Mouse (Mus musculus) kidney, adult 2 months (tissue): ENCODE measurements at regions not wholly inside any gene's neighbourhood (a gene's known extent, or its start where the extent isn't known, plus 50 kb on each side); places are given as distances from the start of the nearest gene placed in this dataset.

Experiments
- DNase-seq: peaks from one replicate; pipeline ENCODE4 v3.0.0; 2021
- H3K27ac ChIP-seq: fragments of 200-500 bp; 2 replicates; pipeline ENCODE4 v1.5.1; 2012; ENCODE audit warnings: low read depth, low read length, control low read depth, inconsistent platforms; ENCODE audit not compliant: insufficient read depth
- H3K27me3 ChIP-seq: fragments of 200-500 bp; replicated peaks from 2 replicates; pipeline ENCODE4 v1.6.1; 2012; ENCODE audit warnings: mild to moderate bottlenecking, moderate library complexity, low read length, inconsistent platforms; ENCODE audit not compliant: control insufficient read depth, insufficient read depth
- H3K36me3 ChIP-seq: fragments of 200-500 bp; 2 replicates; pipeline ENCODE4 v1.6.1; 2012; ENCODE audit warnings: mild to moderate bottlenecking, moderate library complexity, low read length, inconsistent platforms; ENCODE audit not compliant: control insufficient read depth, insufficient read depth
- H3K4me1 ChIP-seq: fragments of 200-500 bp; 2 replicates; pipeline ENCODE4 v1.6.1; 2011; ENCODE audit warnings: low read length; ENCODE audit not compliant: control insufficient read depth, insufficient read depth
- H3K4me3 ChIP-seq: fragments of 200-500 bp; 2 replicates; pipeline ENCODE4 v1.5.1; 2011; ENCODE audit warnings: mild to moderate bottlenecking, low read depth, low read length, control low read depth; ENCODE audit not compliant: insufficient read depth
- CTCF ChIP-seq: fragments of 200-500 bp; conservative IDR thresholded peaks from 2 replicates; pipeline ENCODE4 v1.5.1; 2011; ENCODE audit warnings: low read depth, mild to moderate bottlenecking, control low read depth, low read length, moderate library complexity, mixed read lengths; ENCODE audit not compliant: insufficient read depth, insufficient read length
- POLR2A ChIP-seq: fragments of 200-500 bp; IDR thresholded peaks from one replicate; pipeline ENCODE4 v1.6.1; 2011; ENCODE audit warnings: low read depth, low read length, control low read depth
- WGBS: fragments of 180-500 bp; shearing (Covaris S2); methylation state at CpG from one replicate; pipeline ENCODE4 v1.1.7; 2018; 5-methylcytosine and 5-hydroxymethylcytosine counted together

DNA sequence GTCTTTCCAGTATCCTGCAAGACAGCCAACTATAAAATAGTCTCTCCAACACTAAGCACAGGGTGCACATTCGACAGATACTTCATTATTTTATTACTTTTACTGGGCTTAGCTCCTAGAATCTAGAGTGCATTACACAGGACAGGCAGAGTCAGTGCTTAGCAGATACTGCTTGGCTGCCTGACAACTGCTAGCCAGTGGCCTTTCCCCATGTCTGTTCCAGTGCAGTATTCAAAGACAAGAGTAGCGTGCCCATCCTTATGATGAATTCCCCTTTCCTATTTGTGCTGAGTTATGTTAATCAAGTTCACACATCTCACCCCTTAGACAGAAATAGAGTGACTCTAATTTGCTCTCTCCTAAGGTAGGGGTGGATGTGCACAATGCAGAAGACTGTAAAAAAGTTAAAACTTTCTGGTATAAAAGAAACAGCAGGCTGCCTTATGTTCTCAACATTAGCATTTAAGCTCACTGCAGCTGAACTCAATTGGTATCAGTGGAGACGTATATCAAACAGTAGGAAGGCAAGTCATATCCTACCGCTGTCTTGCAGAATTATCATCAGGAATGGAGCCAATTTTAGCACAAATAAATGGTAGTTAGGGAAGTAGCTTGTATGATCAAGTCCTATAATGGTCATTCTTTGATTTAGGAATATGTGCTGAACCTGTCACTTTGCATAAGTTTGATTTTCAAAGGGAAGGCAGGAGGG, 173.2 kb downstream of the Nedd1 start:
- TF ChIP-seq POLR2A = no peak
- no peak for TF ChIP-seq CTCF
- Histone ChIP-seq H3K4me3 (no peak overlapping the region), H3K27ac (no peak overlapping the region), H3K4me1 (no peaks in the 10 kb centered on the region), H3K27me3 (no peaks in the 10 kb centered on the region), H3K36me3 (no peaks in the 10 kb centered on the region)
- 71% methylated on average over 4 of the region's 4 CpGs for WGBS
- no peak for DNase-seq

DNA sequence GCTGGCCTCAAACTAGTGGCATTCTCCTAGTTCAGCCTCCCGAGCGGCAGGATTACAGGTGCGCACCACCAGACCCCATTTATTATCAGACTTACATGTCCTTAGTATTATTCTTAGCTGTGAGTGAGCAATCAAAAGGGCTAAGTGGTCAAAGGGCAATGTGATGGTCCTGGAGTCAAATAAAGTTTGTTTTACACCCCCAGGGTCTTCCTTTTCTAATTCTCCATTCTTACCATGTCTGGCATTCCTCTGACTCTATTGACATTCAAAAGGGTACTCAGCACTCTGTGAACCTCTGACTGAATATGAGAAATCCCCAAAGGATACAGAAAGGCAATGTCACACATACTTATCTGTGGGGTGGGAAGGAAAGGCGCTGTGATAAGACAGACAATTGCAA, 183.8 kb downstream of the Nedd1 start:
- Histone ChIP-seq H3K4me3 (no peak overlapping the region), H3K27ac (no peak overlapping the region), H3K4me1 (no peaks in the 10 kb centered on the region), H3K27me3 (no peaks in the 10 kb centered on the region), H3K36me3 (no peaks in the 10 kb centered on the region)
- no peak for TF ChIP-seq POLR2A
- no peak for TF ChIP-seq CTCF
- WGBS = 87% methylated on average over 4 of the region's 4 CpGs
- DNase-seq = no peak

DNA sequence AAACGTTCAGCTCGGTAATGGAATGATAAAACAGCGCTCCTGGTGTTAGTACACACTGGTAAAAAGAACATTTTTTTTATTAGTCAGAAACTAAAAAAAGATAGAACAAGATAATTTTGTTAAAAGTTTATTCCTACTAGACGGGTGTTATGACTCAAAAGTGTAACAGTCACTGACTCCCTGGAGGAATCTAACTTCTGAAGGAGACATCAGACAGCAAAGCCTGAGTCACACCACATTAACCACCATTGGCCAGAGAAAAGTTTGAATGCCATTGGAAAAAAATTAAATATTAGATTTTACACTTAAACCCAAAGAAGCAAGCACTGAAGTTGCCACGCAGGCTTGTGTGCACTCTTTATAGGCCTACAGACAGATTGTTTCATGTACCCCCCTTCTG, 205.3 kb downstream of the Nedd1 start:
- TF ChIP-seq POLR2A = no peak
- no peak for TF ChIP-seq CTCF
- H3K27ac ChIP-seq = no peak overlapping the region
- DNase-seq = no peak
- no peaks in the 10 kb centered on the region for H3K4me1 ChIP-seq
- 84% methylated on average over 5 of the region's 5 CpGs for WGBS
- H3K27me3 ChIP-seq = no peaks in the 10 kb centered on the region
- H3K4me3 ChIP-seq = no peak overlapping the region
- no peaks in the 10 kb centered on the region for H3K36me3 ChIP-seq

DNA sequence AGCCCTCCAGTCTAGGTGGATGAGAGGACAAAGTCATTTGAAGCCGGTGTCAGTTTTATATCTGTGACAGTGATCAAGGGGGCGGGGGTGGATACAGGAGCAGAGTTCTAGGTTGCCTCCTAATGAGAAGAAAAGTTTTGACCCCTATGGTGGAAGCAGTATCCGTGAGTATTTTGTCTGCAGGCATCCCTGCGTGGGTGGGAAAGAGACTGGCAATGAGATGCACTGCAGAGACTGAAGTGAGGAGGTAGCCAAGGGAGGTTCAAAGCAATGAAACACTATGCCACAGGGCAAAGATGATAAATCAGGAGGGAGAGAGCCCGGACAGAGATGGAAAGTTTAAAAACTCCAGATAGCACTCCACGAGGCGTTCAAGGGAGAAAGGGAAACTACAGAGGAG, 210.5 kb downstream of the Nedd1 start:
- H3K27ac ChIP-seq = no peak overlapping the region
- WGBS = 50% methylated on average over 7 of the region's 7 CpGs
- no peaks in the 10 kb centered on the region for H3K27me3 ChIP-seq
- no peaks in the 10 kb centered on the region for H3K4me1 ChIP-seq
- no peak overlapping the region for H3K4me3 ChIP-seq
- no peak for DNase-seq
- no peak for TF ChIP-seq POLR2A
- no peak for TF ChIP-seq CTCF
- H3K36me3 ChIP-seq = no peaks in the 10 kb centered on the region

DNA sequence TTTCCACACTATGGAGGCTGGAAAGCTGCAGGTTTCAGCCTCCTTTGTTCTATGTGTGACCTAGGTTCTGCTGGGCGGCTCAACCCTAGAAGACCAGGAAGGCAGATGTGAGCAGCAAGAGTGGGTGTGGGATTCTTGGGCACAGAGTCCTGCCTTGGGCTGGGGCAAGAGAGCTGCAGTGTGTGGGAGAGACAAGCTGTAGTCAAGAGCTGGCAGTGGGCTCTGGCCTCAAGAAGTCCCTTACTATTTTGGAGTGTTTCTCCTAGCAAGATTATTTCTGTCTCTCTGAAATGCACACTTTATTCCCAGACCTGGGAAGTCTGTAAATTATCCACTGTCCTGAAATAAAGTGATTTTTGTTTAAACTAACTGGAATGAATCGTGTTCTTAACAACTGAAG, 211.5 kb downstream of the Nedd1 start:
- Histone ChIP-seq H3K4me3 (no peak overlapping the region), H3K27ac (no peak overlapping the region), H3K4me1 (no peaks in the 10 kb centered on the region), H3K27me3 (no peaks in the 10 kb centered on the region), H3K36me3 (no peaks in the 10 kb centered on the region)
- 80% methylated on average over 2 of the region's 2 CpGs for WGBS
- no peak for DNase-seq
- TF ChIP-seq POLR2A = no peak
- TF ChIP-seq CTCF = no peak

DNA sequence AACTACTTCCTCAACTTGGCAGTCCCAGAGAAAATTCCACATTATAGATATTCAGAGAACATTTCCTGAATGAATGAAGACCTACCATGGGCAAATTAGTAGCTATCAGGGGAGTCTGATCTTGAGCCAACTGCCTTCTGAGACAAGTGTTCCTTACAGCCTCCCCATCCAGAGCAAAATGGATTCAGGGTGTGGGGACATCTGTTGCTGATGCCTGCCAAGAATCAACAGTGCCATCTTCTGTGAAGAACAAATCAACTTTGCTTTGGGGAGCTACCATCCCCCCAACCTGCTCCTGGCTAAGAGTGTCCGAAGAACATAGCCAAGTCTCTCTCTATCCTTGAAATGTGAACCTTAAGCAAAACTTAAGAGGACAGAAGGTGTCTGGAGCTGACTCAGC, 217.9 kb downstream of the Nedd1 start:
- H3K27ac ChIP-seq = no peak overlapping the region
- H3K36me3 ChIP-seq = no peaks in the 10 kb centered on the region
- WGBS = 90% methylated on average over 1 of the region's 1 CpGs
- no peak for DNase-seq
- no peak overlapping the region for H3K4me3 ChIP-seq
- TF ChIP-seq CTCF = no peak
- TF ChIP-seq POLR2A = no peak
- no peaks in the 10 kb centered on the region for H3K27me3 ChIP-seq
- H3K4me1 ChIP-seq = no peaks in the 10 kb centered on the region

DNA sequence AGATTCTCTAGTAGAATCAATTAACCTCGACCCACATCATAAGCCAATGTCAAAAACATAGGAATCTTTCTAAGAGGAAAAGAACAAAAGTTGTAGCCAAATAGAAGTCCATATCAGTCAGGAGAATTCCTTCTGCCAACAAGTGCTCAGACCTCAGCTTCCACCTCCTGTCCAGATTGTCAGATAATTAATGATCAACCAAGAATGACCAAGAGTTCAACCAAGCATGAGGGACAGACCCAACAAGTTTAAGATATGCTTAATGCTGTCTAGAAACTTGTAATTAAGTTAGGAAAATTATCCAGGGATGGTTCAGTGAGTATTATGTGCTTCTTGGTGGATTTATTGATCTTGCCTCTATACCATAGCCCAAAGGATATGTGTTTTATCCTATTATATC, 238.6 kb downstream of the Nedd1 start:
- Histone ChIP-seq H3K4me3 (no peak overlapping the region), H3K27ac (no peak overlapping the region), H3K36me3 (no peaks in the 10 kb centered on the region), H3K4me1 (0 out of 2 replicates have a peak, but pooled peaks cover 4% of the 10 kb centered on the region), H3K27me3 (no peaks in the 10 kb centered on the region; the same call in 1 of the 2 replicates)
- 22% methylated on average over 1 of the region's 1 CpGs for WGBS
- peak; percentile 76 for DNase-seq
- TF ChIP-seq POLR2A (no peak), CTCF (no peak)

DNA sequence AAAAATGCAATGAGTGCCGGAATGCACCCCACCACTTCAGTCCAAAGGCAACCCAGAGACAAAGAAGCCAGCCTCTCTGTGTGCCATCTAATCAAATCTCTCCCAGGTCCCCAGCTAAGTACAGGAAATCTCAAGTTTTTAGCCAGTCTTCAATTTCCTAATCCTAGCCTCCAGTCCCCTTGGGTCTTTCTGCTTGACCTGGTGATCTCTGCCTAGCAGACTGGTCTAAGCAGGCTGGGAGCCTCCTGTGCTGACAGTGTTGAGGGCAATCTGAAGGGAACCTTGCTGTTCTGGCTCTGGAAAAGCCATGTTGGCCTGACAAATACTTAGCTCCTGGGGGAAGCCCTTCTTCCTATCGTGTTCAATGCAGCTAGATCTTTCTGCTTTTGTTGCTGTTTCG, 248.9 kb downstream of the Nedd1 start:
- H3K27me3 ChIP-seq = no peaks in the 10 kb centered on the region
- H3K4me1 ChIP-seq = no peaks in the 10 kb centered on the region
- TF ChIP-seq POLR2A = no peak
- TF ChIP-seq CTCF = no peak
- H3K4me3 ChIP-seq = no peak overlapping the region
- no peak for DNase-seq
- H3K27ac ChIP-seq = no peak overlapping the region
- 68% methylated on average over 3 of the region's 3 CpGs for WGBS
- H3K36me3 ChIP-seq = no peaks in the 10 kb centered on the region
